Mouse (Mus musculus): ENCODE results near the gene Hunk.

- TF ChIP-seq CTCF (IDR thresholded peaks at IDR 0.05; ENCODE audit: low read depth, low read length) (no peak), POLR2A (IDR thresholded peaks at IDR 0.05; ENCODE audit: extremely low read depth, insufficient read depth, low read length) (no peak)
These were observed 47.7 kb downstream of the Hunk start for GRCm38 (mm10) chr16:90433551-90433950.

Measured in liver, adult 2 months (tissue).